Mouse (Mus musculus): Measurements from ENCODE around the gene Mpv17l2.

DNA sequence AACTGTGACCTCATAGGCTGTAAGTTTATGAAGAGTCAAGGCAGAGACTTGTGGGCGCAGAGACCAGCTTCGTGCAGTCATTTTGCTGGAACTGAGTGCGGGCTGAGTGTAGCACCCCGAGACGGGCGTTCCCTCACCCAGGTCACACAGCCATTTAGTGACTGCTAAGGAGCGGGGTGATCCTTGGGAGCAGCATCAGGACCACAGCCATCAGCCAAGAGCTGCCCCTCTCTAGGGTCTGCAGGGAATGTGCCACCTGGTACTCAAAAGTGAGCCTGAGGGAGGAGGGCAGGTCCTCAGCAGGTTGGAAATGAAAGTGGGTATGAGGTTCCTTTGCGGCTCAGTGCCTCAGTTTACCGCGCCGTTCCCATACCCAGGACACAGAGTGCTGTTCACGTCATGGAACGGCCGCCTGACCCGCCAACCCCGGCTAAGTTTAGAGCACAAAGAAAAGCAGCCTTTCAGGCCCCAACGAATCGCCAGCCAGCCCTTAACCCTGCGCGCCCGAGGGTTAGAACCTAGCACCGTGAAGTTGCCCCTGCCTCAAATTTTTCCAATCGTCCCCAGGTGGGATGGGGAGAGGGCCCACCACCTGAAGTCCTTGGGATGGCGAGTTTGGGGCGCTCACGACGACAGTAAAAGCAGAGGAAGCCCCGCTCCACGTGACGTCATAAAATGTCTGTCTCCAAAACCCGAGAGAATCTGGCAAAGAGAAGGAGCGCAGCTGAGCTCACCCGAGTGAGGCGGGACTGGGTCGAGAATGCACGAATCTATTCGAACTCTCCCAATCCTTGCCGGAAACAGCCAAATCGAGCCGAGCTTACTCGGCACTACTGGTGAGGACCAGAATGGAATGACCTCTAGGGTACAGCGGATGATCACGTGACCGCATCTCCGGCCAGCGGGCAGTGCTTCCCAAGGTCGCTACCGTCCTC is 16.8 kb downstream of the Mpv17l2 start:
- no peak for TF ChIP-seq POLR2A (IDR thresholded peaks at IDR 0.05; ENCODE audit: insufficient read depth, low read depth, low read length)
- TF ChIP-seq CTCF (IDR thresholded peaks at IDR 0.05; ENCODE audit: insufficient read depth, low read depth, low read length): no peak
